Comparison of ENCODE assay signal across 9 mouse cellular contexts in genomic region chr7:92742774-92743173, GRCm38 (mm10). TPM values are rescaled to one million over a fixed set of nuclear protein-coding genes. Genes with fewer than 3 reads are reported as not detected.
DNase-seq lines count a peak whose midpoint lies in the region; ATAC-seq and TF ChIP-seq lines count a peak whose summit lies in the region.
"Had no signal": no experiment of that assay in that cellular context is flagged by ENCODE, and none has a peak within 500 bp of the region (broad histone marks: within the 10 kb centered on the region; RNA-seq: fewer than 3 reads in every experiment).

No protein-coding gene starts in this region.

- H3K27ac ChIP-seq in forebrain, embryonic 11.5 days (ENCODE audit: low read depth, low read length), result no peak overlapping the region
- no peak overlapping the region for H3K27ac ChIP-seq in kidney, postnatal 0 days
- H3K27ac ChIP-seq in midbrain, embryonic 14.5 days (replicated peaks; ENCODE audit: low read depth, low read length), result peak overlapping the region; percentile 2; the same call in 1 of the 2 replicates

- ATAC-seq in G1E (ENCODE audit: extremely low read depth, insufficient number of reproducible peaks, low FRiP score, poor library complexity, severe bottlenecking), result no peak
- ATAC-seq in forebrain, embryonic 11.5 days (replicated peaks; ENCODE audit: low FRiP score), result no peak
- no peak for ATAC-seq in kidney, postnatal 0 days (replicated peaks; ENCODE audit: low FRiP score, low read depth)
- no peak for ATAC-seq in midbrain, embryonic 14.5 days (ENCODE audit: low FRiP score, low TSS enrichment)

- peaks cover 34% of the 10 kb centered on the region for H3K4me1 ChIP-seq in G1E (ENCODE audit: insufficient read depth, low read depth, low read length)
- H3K4me1 ChIP-seq in forebrain, embryonic 11.5 days (replicated peaks; ENCODE audit: control insufficient read depth, insufficient read depth, low read length), result peaks cover 2% of the 10 kb centered on the region; the same call in 1 of the 2 replicates
- 0 out of 2 replicates have a peak, but pooled peaks cover 3% of the 10 kb centered on the region for H3K4me1 ChIP-seq in kidney, postnatal 0 days (replicated peaks; ENCODE audit: insufficient read depth, low read length)
- H3K4me1 ChIP-seq in midbrain, embryonic 14.5 days (ENCODE audit: control insufficient read depth, insufficient read depth, low read length), result peaks cover 35% of the 10 kb centered on the region

- TF ChIP-seq CTCF in G1E (IDR thresholded peaks at IDR 0.05; ENCODE audit: low read depth, low read length), result no peak
- TF ChIP-seq CTCF in kidney, postnatal 0 days (IDR thresholded peaks at IDR 0.05; ENCODE audit: low read depth), result no peak

- H3K9me3 ChIP-seq in G1E (replicated peaks), result no peaks in the 10 kb centered on the region
- H3K9me3 ChIP-seq in forebrain, embryonic 11.5 days (ENCODE audit: control insufficient read depth, low read length), result no peaks in the 10 kb centered on the region
- H3K9me3 ChIP-seq in kidney, postnatal 0 days (replicated peaks; ENCODE audit: low read length), result no peaks in the 10 kb centered on the region
- H3K9me3 ChIP-seq in midbrain, embryonic 14.5 days (ENCODE audit: control insufficient read depth, low read length), result no peaks in the 10 kb centered on the region

- peak; percentile 7 for DNase-seq in CD4-positive helper T cell, adult 2 months (ENCODE audit: low read depth, low spot score)
- DNase-seq in G1E (ENCODE audit: low spot score) (no peak), MN1 (ENCODE audit: low spot score) (no peak)
- no peak for DNase-seq in forebrain, embryonic 11.5 days (ENCODE audit: low spot score)
- peak; percentile 73 for DNase-seq in kidney, postnatal 0 days (ENCODE audit: low spot score)
- DNase-seq in midbrain, embryonic 14.5 days, result peak; percentile 29
- no peak for DNase-seq in layer of hippocampus, adult 18-20 months (ENCODE audit: low spot score in 2 of 2)
- no peak for DNase-seq in left cerebral cortex, postnatal 10 days (ENCODE audit: extremely low spot score in 1 of 2, low spot score in 2 of 2)

- peak overlapping the region; percentile 88; the same call in 1 of the 2 replicates for H3K4me3 ChIP-seq in G1E (ENCODE audit: low read depth, low read length)
- H3K4me3 ChIP-seq in forebrain, embryonic 11.5 days (ENCODE audit: low read depth, low read length), result peak overlapping the region; percentile 82
- H3K4me3 ChIP-seq in kidney, postnatal 0 days (replicated peaks; ENCODE audit: low read depth, low read length), result peak overlapping the region; percentile 89
- H3K4me3 ChIP-seq in midbrain, embryonic 14.5 days (replicated peaks; ENCODE audit: low read depth, low read length), result peak overlapping the region; percentile 90

- peak overlapping the region; percentile 84 for H3K4me2 ChIP-seq in forebrain, embryonic 11.5 days (ENCODE audit: low read depth, low read length, severe bottlenecking)
- peak overlapping the region; percentile 84 for H3K4me2 ChIP-seq in kidney, postnatal 0 days (ENCODE audit: low read length)
- H3K4me2 ChIP-seq in midbrain, embryonic 14.5 days (ENCODE audit: low read length), result peak overlapping the region; percentile 90

- H3K9ac ChIP-seq in forebrain, embryonic 11.5 days (ENCODE audit: low read length), result peak overlapping the region; percentile 98
- H3K9ac ChIP-seq in kidney, postnatal 0 days (ENCODE audit: low read depth, low read length), result no peak overlapping the region
- peak overlapping the region; percentile 60 for H3K9ac ChIP-seq in midbrain, embryonic 14.5 days (replicated peaks; ENCODE audit: low read length)

- intact Hi-C loops in left cerebral cortex, postnatal 10 days (cut with DNase I), result loop anchor here (5.0 kb wide), 3 partner anchors 35 to 85 kb away; partner anchors contain the start of gene Pcf11

- H3K36me3 ChIP-seq in G1E (replicated peaks), result peaks cover 14% of the 10 kb centered on the region
- H3K36me3 ChIP-seq in forebrain, embryonic 11.5 days (ENCODE audit: control insufficient read depth, insufficient read depth, low read length), result no peaks in the 10 kb centered on the region; the same call in 1 of the 2 replicates
- H3K36me3 ChIP-seq in kidney, postnatal 0 days (ENCODE audit: insufficient read depth, low read length), result no peaks in the 10 kb centered on the region
- H3K36me3 ChIP-seq in midbrain, embryonic 14.5 days (ENCODE audit: control insufficient read depth, insufficient read depth, low read length), result peaks cover 7% of the 10 kb centered on the region; the same call in 1 of the 2 replicates

- 2% methylated on average over 6 of the region's 6 CpGs for WGBS in forebrain, embryonic 11.5 days
- 2% methylated on average over 6 of the region's 6 CpGs for WGBS in kidney, postnatal 0 days
- under 1% methylated on average over 6 of the region's 6 CpGs for WGBS in midbrain, embryonic 14.5 days

- H3K27me3 ChIP-seq in G1E (ENCODE audit: insufficient read depth, low read length), result peaks cover 8% of the 10 kb centered on the region; the same call in 1 of the 2 replicates
- H3K27me3 ChIP-seq in forebrain, embryonic 11.5 days (ENCODE audit: control insufficient read depth, insufficient read depth, low read length), result no peaks in the 10 kb centered on the region
- H3K27me3 ChIP-seq in kidney, postnatal 0 days (ENCODE audit: insufficient read depth, low read length), result no peaks in the 10 kb centered on the region
- no peaks in the 10 kb centered on the region for H3K27me3 ChIP-seq in midbrain, embryonic 14.5 days (ENCODE audit: control insufficient read depth, insufficient read depth, low read length)

RNA-seq across cellular contexts. Expression of gene Rab30, which starts 1.4 kb away (rescaled TPM):
- total RNA-seq in G1E (2014; fragmentation: Nextera tagmentation) (3.4 and 4.4 TPM in 2 replicates), G1E (2017) (1.1 and 1.6 TPM in 2 replicates)
- polyA plus RNA-seq in G1E (2012), result 0.01 and 0.08 TPM in 2 replicates
- 18.2 and 19.1 TPM in 2 replicates for polyA plus RNA-seq in forebrain, embryonic 11.5 days (2014; fragmentation: Nextera tagmentation; extraction: Ambion mirVana)
- polyA plus RNA-seq in kidney, postnatal 0 days (2015; fragmentation: Nextera tagmentation; extraction: Ambion mirVana), result 5.6 and 6.0 TPM in 2 replicates
- 28.1 and 40.2 TPM in 2 replicates for polyA plus RNA-seq in midbrain, embryonic 14.5 days (2014; fragmentation: Nextera tagmentation; extraction: Ambion mirVana)
- total RNA-seq in layer of hippocampus, adult 18-20 months (2021), result 10 to 100 TPM; 39.3 to 41.5 TPM
- total RNA-seq in left cerebral cortex, postnatal 10 days (2021), result 10 to 100 TPM; 33.3 to 34.9 TPM
- total RNA-seq: hematopoietic stem cell, adult 5-6 weeks had no signal

Comparison
In these comparisons a context has a peak if more than half of its experiments do, and no peak if none do; other contexts are left out.
1. DNase-seq: peak in CD4-positive helper T cell, adult 2 months (single experiment), kidney, postnatal 0 days (single experiment) and midbrain, embryonic 14.5 days (single experiment); none in G1E (single experiment), forebrain, embryonic 11.5 days (single experiment), MN1 (single experiment), layer of hippocampus, adult 18-20 months (0 of 2) and left cerebral cortex, postnatal 10 days (0 of 2).
2. Peak in every context shown above with its lines, with median percentiles within 50 percentile points of each other: H3K4me3 ChIP-seq and H3K4me2 ChIP-seq.